Mouse (Mus musculus) CH12.LX (cell line): ENCODE measurements around the gene En1.

Experiments used
- IRF4 ChIP-seq: IDR thresholded peaks from 2 replicates; pipeline ENCODE4 v1.6.1; 2014; ENCODE audit warnings: low read depth, mild to moderate bottlenecking, inconsistent platforms, low read length, improper control_type of control experiment
- JUND ChIP-seq: conservative IDR thresholded peaks from 2 replicates; pipeline ENCODE4 v1.6.1; 2011; ENCODE audit warnings: low read depth, low read length, improper control_type of control experiment

GRCm38 (mm10) chr1:120609611-120610010 is 7.4 kb downstream of the En1 start:
- TF ChIP-seq IRF4 (no peak), JUND (no peak)
